Mouse (Mus musculus): ENCODE data around the gene Parp16. TPM values are rescaled to one million over a fixed set of nuclear protein-coding genes. Genes with fewer than 3 reads are reported as not detected.

Parp16 gene
- total RNA-seq, 1 experiment from 2014 or later: 3.1 TPM

DNA sequence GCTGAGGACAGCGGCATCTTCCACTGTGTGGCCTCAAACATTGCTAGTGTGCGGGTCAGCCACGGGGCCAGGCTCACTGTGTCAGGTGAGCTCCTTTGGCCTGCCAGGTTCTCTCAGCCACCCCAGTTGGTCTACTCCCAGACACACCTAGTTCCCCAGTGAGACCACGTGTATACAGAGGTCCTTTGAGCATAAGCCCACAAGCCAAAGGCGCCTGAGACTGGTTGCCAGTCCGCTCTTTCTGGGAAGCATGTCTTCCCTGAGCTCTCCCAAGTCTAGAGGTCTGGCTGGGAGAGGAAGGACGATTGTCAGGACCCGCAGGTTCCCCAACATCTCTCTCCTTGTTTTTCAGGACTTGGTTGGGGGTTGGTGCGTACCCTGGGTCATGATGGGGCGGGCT, 17.2 kb upstream of the Parp16 start:
- ATAC-seq (replicated peaks; ENCODE audit: low read depth, poor library complexity, severe bottlenecking): no peak

DNA sequence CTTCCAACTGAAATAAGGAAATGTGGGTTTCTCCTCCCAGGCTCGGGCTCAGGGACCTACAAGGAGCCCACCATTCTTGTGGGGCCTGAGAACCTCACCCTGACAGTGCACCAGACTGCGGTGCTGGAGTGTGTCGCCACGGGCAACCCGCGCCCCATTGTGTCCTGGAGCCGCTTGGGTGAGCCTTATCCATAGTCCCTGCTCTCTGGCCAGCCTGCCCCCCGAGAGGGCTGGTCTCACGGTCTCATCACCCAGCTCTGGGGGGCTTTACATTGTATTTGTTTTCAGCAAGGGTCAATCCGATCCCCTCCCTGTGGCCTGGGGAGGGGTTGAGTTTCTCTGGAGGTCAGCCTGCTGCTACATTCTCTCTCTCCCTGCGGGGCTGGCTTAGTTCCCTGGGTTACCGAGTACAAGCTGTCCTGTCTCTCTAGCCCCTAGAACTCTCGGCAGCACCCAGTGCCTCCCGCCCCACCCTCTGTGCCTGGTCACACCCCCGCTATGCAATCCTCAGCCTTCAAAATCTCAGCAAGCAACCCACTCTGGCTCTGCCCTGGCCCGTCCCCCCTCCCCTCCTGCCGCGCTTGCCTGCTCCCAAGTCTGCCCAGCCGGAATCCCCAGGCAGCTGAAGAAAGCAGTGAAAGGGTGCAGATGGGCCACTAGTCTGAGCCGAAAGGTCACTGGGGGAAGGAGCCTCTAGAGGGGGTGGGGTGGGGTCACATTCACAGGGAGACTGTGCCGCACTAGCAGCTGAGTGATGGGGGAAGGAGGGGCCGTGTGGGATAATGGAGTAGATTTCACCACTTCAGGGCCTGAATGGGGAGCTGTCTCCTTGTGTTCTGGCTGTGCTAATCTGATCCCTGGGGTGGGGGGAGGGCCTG, 16.6 kb upstream of the Parp16 start:
- ATAC-seq (replicated peaks; ENCODE audit: low read depth, poor library complexity, severe bottlenecking): no peak

- peak; percentile 57 for ATAC-seq (replicated peaks; ENCODE audit: low read depth, poor library complexity, severe bottlenecking)
Observed at GRCm38 (mm10) chr9:65179817-65180624, 15.1 kb upstream of the Parp16 start.

DNA sequence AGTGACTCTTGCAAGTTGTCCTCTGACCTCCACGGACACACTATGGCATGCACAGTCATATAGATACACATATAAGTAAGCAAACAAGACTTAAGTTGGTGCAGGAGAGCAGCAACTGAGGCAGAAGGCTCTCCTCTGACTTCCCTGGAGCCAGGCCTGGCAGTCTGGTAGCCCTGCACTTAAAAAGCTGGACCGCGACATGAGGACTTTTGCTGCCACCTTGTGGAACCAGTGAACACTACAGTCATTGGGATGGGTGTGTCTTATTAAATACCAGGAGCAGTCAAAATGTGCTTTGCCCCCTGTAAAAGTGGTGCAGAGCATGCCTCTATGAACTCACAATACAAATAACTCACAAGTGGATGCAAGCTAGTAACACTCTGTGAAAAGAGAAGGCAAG, 6.6 kb upstream of the Parp16 start:
- peak; percentile 93 for ATAC-seq (replicated peaks; ENCODE audit: low read depth, poor library complexity, severe bottlenecking)

DNA sequence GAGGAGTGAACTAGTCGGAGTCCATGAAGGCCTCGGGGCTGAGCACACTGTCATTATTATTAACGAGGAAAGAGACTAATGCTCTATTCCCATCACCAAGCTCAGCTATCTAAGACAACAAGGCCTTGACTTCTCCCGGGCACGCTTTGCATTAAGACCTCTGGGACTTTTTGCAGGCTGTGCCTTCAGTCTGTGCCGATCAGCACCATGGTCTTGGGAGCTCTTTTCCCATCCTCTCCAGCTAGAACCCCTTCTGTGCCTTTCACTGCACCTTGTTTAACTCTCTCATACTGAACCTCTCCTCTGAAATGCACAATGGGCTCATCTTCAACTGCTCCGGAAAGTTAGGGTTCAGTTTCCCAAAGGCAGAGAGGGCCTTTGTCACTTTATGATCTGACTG, 4.8 kb upstream of the Parp16 start:
- ATAC-seq (replicated peaks; ENCODE audit: low read depth, poor library complexity, severe bottlenecking): no peak

- ATAC-seq (replicated peaks; ENCODE audit: low read depth, poor library complexity, severe bottlenecking): no peak
Observed at GRCm38 (mm10) chr9:65191389-65191754, 3.8 kb upstream of the Parp16 start.

GRCm38 (mm10) chr9:65191755-65192469, 3.2 kb upstream of the Parp16 start:
- ATAC-seq (replicated peaks; ENCODE audit: low read depth, poor library complexity, severe bottlenecking): no peak

DNA sequence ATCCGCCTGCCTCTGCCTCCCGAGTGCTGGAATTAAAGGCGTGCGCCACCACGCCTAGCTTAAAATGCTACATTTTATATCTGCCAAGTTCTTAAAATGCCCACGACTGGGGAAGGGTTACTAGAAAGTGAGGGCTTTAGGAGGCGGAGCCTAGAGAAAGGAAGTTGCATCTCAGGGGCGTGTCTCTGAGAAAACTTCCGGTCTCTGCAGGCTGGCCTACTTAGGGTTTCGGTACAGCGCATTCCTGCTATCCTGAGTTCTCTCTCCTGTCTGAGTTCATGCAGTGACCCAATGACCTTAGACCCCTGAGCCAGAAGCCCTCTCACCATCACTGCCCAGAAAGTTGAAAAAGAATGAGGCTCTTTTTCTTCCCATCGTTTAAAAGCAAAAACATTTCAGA, 1.9 kb upstream of the Parp16 start:
- ATAC-seq (replicated peaks; ENCODE audit: low read depth, poor library complexity, severe bottlenecking): no peak

DNA sequence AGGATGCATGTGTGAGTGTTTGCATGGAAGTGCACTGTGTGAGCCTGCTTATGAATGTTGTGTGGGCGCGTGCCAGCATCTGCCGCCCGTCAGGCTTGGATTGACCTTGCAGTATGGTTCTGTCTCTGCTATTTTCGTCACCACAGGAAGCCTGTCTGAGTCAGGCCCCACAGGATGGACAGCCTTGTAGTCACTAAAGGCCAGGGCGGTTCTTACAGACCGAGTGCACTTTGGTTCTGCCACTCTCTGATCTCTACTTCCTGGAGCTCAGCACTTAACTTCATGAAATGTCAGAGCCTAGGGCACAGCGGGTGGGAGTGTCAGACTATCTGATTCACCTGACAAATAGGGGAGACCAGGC, 448 bp downstream of the Parp16 start:
- ATAC-seq (replicated peaks; ENCODE audit: low read depth, poor library complexity, severe bottlenecking): peak; percentile 34

- ATAC-seq (replicated peaks; ENCODE audit: low read depth, poor library complexity, severe bottlenecking): peak; percentile 60
Observed at GRCm38 (mm10) chr9:65195982-65196737, 1.0 kb downstream of the Parp16 start.

DNA sequence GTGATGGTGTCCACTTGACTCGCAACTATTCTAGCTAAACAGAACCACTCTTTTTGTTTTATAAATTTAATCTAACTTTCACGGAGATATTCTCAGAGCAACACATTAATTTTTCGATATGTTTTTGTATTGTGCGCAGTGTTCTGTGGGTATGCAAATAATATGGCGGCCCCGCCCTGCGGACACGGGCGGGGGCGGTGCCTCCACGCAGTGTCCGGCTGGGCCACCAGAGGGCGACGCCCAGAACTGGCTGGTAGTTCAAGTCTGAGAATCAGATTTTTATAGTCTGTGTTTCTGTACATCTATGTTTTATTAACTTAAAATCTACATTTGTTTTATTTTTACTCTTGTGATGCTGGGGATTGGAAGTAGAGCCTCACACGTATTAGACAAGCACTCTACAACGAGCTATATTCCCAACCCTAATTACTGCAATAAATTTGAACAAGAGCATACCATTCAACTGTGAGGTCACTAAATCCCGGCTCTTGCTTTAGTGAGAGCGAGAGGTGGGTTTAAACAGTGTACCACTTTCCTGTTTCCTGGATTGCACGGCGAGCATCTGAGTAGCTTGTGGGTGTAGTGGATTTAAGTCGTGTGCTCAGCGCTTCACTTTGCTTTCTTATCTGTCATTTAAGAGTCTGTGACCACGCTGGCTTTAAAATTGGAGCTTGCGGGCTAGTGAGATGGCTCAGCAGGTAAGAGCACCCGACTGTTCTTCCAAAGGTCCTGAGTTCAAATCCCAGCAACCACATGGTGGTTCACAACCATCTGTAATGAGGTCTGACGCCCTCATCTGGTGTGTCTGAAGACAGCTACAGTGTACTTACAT, 1.8 kb downstream of the Parp16 start:
- ATAC-seq (replicated peaks; ENCODE audit: low read depth, poor library complexity, severe bottlenecking): peak; percentile 36

DNA sequence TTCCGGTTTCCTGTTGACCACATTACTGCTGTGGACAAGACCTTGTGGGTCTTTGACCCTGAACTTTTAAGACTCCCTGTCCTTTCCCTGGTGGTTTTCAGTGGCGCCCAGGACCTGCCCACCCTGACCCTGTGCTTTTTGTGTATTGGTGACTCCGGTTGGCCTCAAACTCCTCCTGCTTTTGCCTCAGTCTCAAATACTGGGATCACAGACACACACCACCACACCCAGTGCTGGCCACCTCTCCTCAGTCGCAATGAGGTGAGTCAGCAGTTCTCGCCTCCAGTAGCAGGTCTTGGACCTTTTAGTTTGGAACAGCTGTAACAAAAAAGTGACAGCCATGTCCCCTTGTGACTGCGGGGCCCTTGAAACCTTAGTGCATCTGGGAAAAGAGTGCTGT, 2.7 kb downstream of the Parp16 start:
- no peak for ATAC-seq (replicated peaks; ENCODE audit: low read depth, poor library complexity, severe bottlenecking)

GRCm38 (mm10) chr9:65199723-65200122, 4.6 kb downstream of the Parp16 start:
- ATAC-seq (replicated peaks; ENCODE audit: low read depth, poor library complexity, severe bottlenecking): no peak

GRCm38 (mm10) chr9:65200606-65201005, 5.5 kb downstream of the Parp16 start:
- ATAC-seq (replicated peaks; ENCODE audit: low read depth, poor library complexity, severe bottlenecking): 0 out of 2 replicates have a peak, but pooled peaks have one; percentile 3

DNA sequence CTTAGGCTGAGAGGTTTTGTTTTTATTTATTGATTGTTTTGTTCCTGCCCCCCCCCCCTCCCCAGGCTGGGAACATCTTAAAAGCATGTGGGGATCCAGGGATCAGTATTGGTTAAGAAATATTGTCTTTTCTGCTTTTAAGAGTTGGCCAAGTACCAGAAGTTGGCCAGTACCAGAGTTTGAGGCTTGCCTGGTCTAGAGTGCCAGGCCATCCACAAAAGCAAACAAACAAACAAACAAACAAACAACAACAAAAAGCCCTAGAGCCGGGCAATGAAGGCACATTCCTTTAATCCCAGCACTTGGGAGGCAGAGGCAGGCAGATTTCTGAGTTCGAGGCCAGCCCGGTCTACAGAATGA, 5.8 kb downstream of the Parp16 start:
- ATAC-seq (replicated peaks; ENCODE audit: low read depth, poor library complexity, severe bottlenecking): peak; percentile 28

- peak; percentile 71 for ATAC-seq (replicated peaks; ENCODE audit: low read depth, poor library complexity, severe bottlenecking)
Observed at GRCm38 (mm10) chr9:65201381-65202164, 6.4 kb downstream of the Parp16 start.

- 0 out of 2 replicates have a peak, but pooled peaks have one; percentile 1 for ATAC-seq (replicated peaks; ENCODE audit: low read depth, poor library complexity, severe bottlenecking)
Observed at GRCm38 (mm10) chr9:65202165-65202754, 7.1 kb downstream of the Parp16 start.
